Mouse (Mus musculus): Measurements from ENCODE around the gene Vmn1r191. TPM values are rescaled to one million over a fixed set of nuclear protein-coding genes. Genes with fewer than 3 reads are reported as not detected.
"Not testable (repeated sequence)": the region's sequence is repeated elsewhere in the genome, so short reads cannot be mapped to it uniquely, and the experiment has no call there.

The Vmn1r191 gene
- polyA plus RNA-seq (2012; rRNA removed) = not detected in 2 replicates

GRCm38 (mm10) chr13:22183869-22184268, at the start of gene Vmn1r191:
Vmn1r191 (minus strand) TSS chr13:22183969.
- no peak for DNase-seq (ENCODE audit: low read depth)
- TF ChIP-seq POLR2A (IDR thresholded peaks at IDR 0.05; ENCODE audit: borderline replicate concordance, extremely low read depth, insufficient read depth, insufficient read length, poor library complexity, severe bottlenecking) = no peak
- no peak for TF ChIP-seq CTCF (IDR thresholded peaks at IDR 0.05; ENCODE audit: borderline replicate concordance, extremely low read depth, insufficient read depth, insufficient read length)

DNA sequence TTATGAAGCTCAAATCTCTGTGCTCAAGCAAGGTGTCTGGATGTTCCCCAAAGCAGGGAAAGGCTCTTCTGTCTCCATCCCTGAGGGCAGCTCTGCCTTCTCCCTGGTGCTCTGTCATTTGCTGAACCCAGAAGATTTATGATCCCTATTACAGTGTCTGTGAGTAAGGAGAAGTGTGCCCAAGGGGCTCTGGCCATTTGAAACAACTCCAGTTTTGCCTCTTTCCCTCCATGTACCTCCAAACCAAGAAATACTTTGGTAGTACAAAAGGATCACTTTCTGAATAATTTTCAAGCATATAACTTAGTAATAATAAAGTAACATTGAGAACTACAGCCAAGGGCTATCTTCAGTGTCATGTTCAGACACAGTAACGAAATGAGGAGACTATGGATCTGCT, 39.3 kb upstream of the Vmn1r191 start, which contains the start of gene Vmn1r193:
Vmn1r193 (minus strand) TSS at position 101 of the 400 bp plus-strand sequence.
- not testable (repeated sequence) for DNase-seq (ENCODE audit: low read depth)

- DNase-seq (ENCODE audit: low read depth) = not testable (repeated sequence)
Measured at GRCm38 (mm10) chr13:22192756-22193155, 9.0 kb upstream of the Vmn1r191 start.

DNA sequence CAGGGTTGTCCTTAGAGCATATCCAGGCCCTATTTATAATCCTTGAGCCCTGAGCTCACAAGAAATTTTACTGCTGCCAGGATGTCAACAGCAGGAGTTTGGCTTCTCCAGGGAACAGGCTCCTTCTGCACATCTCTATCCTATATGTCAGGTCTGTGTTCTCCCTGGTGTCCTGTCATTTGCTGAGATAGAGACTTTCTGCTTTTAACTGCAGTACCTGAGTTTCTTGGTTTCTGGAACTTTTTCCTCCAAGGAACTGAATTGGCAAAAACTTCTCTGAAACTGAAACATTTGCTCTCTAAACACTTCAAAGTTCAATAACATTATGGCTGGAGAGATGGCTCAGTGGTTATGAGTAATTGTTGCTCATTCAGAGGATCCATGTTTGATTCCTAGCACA, 7.3 kb upstream of the Vmn1r191 start, which contains the start of gene Vmn1r192:
Vmn1r192 (minus strand) TSS at position 101 of the 400 bp plus-strand sequence.
- DNase-seq (ENCODE audit: low read depth) = no peak
- TF ChIP-seq POLR2A (IDR thresholded peaks at IDR 0.05; ENCODE audit: borderline replicate concordance, extremely low read depth, insufficient read depth, insufficient read length, poor library complexity, severe bottlenecking) (no peak), CTCF (IDR thresholded peaks at IDR 0.05; ENCODE audit: borderline replicate concordance, extremely low read depth, insufficient read depth, insufficient read length) (no peak)

- TF ChIP-seq POLR2A (IDR thresholded peaks at IDR 0.05; ENCODE audit: borderline replicate concordance, extremely low read depth, insufficient read depth, insufficient read length, poor library complexity, severe bottlenecking) = no peak
- no peak for TF ChIP-seq CTCF (IDR thresholded peaks at IDR 0.05; ENCODE audit: borderline replicate concordance, extremely low read depth, insufficient read depth, insufficient read length)
- DNase-seq (ENCODE audit: low read depth) = no peak
Measured at GRCm38 (mm10) chr13:22190385-22190784, 6.6 kb upstream of the Vmn1r191 start.

- TF ChIP-seq POLR2A (IDR thresholded peaks at IDR 0.05; ENCODE audit: borderline replicate concordance, extremely low read depth, insufficient read depth, insufficient read length, poor library complexity, severe bottlenecking) = no peak
- no peak for TF ChIP-seq CTCF (IDR thresholded peaks at IDR 0.05; ENCODE audit: borderline replicate concordance, extremely low read depth, insufficient read depth, insufficient read length)
- DNase-seq (ENCODE audit: low read depth) = no peak
Measured at GRCm38 (mm10) chr13:22189313-22189712, 5.5 kb upstream of the Vmn1r191 start.

- TF ChIP-seq POLR2A (IDR thresholded peaks at IDR 0.05; ENCODE audit: borderline replicate concordance, extremely low read depth, insufficient read depth, insufficient read length, poor library complexity, severe bottlenecking) = no peak
- TF ChIP-seq CTCF (IDR thresholded peaks at IDR 0.05; ENCODE audit: borderline replicate concordance, extremely low read depth, insufficient read depth, insufficient read length) = no peak
- DNase-seq (ENCODE audit: low read depth) = no peak
Measured at GRCm38 (mm10) chr13:22168416-22168815, 15.4 kb downstream of the Vmn1r191 start.

DNA sequence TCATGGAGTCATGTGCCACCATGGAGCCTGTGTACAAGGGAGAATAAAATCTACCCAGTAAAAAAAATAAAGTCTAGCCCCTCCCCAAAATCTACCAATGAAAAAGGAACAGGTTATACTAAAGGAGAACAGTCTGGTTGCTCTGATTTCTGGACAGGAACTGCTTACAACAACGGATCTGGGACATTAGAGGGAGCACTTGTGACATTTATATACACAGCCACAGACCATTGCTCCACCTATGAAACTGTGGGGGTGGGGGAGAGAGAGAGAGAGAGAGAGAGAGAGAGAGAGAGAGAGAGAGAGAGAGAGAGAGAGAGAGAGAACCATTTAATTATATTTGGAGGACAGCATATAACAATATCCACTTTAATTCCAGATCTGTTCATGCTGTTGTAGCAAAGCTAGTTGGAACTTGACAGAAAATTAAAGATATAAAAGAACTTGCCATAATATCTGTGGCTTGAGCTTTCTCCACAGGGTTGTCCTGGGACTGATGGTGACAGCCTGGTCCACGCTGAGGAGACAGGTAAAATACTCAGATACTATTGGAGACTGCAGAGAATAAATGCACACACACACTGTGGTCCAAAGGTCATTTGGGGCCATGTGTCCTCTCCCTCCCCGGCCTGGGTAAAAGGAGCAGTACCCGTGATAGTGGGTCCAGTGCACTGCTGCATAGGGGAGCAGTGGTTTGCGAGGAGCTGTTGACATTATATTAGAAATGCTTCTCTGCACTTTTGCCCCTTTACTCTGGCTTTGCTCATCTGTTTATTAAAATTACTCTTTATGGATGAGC, 47.1 kb downstream of the Vmn1r191 start:
- peak; percentile 0 for DNase-seq (ENCODE audit: low read depth)

Other genes starting within 250 kb of the Vmn1r191 start
- gene Zfp184, start 238.9 kb downstream of the Vmn1r191 start, polyA plus RNA-seq (2012; rRNA removed) = 14.5 and 14.9 TPM in 2 replicates
- gene Pom121l2, start 202.8 kb downstream of the Vmn1r191 start, polyA plus RNA-seq (2012; rRNA removed) = 0.04 TPM in 1 of 2 replicates, not detected in the other
- 0.08 and 0.21 TPM in 2 replicates for gene Prss16, start 174.2 kb downstream of the Vmn1r191 start, polyA plus RNA-seq (2012; rRNA removed)
- 8.8 and 13.4 TPM in 2 replicates for gene Hist1h2ah, start 148.4 kb downstream of the Vmn1r191 start, polyA plus RNA-seq (2012; rRNA removed)
- 20.9 and 21.3 TPM in 2 replicates for gene Hist1h2bk, start 148.1 kb downstream of the Vmn1r191 start, polyA plus RNA-seq (2012; rRNA removed)
- gene Hist1h4i, start 142.6 kb downstream of the Vmn1r191 start, polyA plus RNA-seq (2012; rRNA removed) = 20.0 and 40.1 TPM in 2 replicates
- 32.1 and 55.3 TPM in 2 replicates for gene Hist1h2ag, start 141.0 kb downstream of the Vmn1r191 start, polyA plus RNA-seq (2012; rRNA removed)
- gene Hist1h2bj, start 140.8 kb downstream of the Vmn1r191 start, polyA plus RNA-seq (2012; rRNA removed) = 20.2 and 23.7 TPM in 2 replicates
- not detected in 2 replicates for gene Vmn1r188, start 99.5 kb downstream of the Vmn1r191 start, polyA plus RNA-seq (2012; rRNA removed)
- not detected in 2 replicates for gene Vmn1r189, start 78.1 kb downstream of the Vmn1r191 start, polyA plus RNA-seq (2012; rRNA removed)
- not detected in 2 replicates for gene Vmn1r192, start 7.2 kb upstream of the Vmn1r191 start, polyA plus RNA-seq (2012; rRNA removed)
- not detected in 2 replicates for gene Vmn1r193, start 39.2 kb upstream of the Vmn1r191 start, polyA plus RNA-seq (2012; rRNA removed)
- not detected in 2 replicates for gene Vmn1r194, start 60.2 kb upstream of the Vmn1r191 start, polyA plus RNA-seq (2012; rRNA removed)
- gene Vmn1r195, start 86.6 kb upstream of the Vmn1r191 start, polyA plus RNA-seq (2012; rRNA removed) = not detected in 2 replicates
- not detected in 2 replicates for gene Vmn1r196, start 106.0 kb upstream of the Vmn1r191 start, polyA plus RNA-seq (2012; rRNA removed)
- not detected in 2 replicates for gene Vmn1r197, start 140.6 kb upstream of the Vmn1r191 start, polyA plus RNA-seq (2012; rRNA removed)
- gene Vmn1r198, start 166.4 kb upstream of the Vmn1r191 start, polyA plus RNA-seq (2012; rRNA removed) = not detected in 2 replicates
- not detected in 2 replicates for gene Vmn1r199, start 195.8 kb upstream of the Vmn1r191 start, polyA plus RNA-seq (2012; rRNA removed)
- gene Vmn1r200, start 206.4 kb upstream of the Vmn1r191 start, polyA plus RNA-seq (2012; rRNA removed) = not detected in 2 replicates